Mouse (Mus musculus) kidney, adult 2 months (tissue): ENCODE data around the gene Zcchc2.

ENCODE experiments used
- CTCF ChIP-seq: fragments of 200-500 bp; conservative IDR thresholded peaks from 2 replicates; pipeline ENCODE4 v1.5.1; 2011; ENCODE audit warnings: low read depth, mild to moderate bottlenecking, control low read depth, low read length, moderate library complexity, mixed read lengths; ENCODE audit not compliant: insufficient read depth, insufficient read length
- POLR2A ChIP-seq: fragments of 200-500 bp; IDR thresholded peaks from one replicate; pipeline ENCODE4 v1.6.1; 2011; ENCODE audit warnings: low read depth, low read length, control low read depth

- TF ChIP-seq CTCF (no peak), POLR2A (no peak)
Measured at GRCm38 (mm10) chr1:106069867-106070543, 79.8 kb downstream of the Zcchc2 start.
